16 mouse cellular contexts compared by ENCODE assay signal in genomic region chr13:101215131-101215641, GRCm38 (mm10).
DNase-seq lines count a peak whose midpoint lies in the region; ATAC-seq and TF ChIP-seq lines count a peak whose summit lies in the region.
"Had no signal": no experiment of that assay in that cellular context is flagged by ENCODE, and none has a peak within 500 bp of the region (broad histone marks: within the 10 kb centered on the region; RNA-seq: fewer than 3 reads in every experiment).

No protein-coding gene starts in this region.

- no peak for TF ChIP-seq CTCF in gastrocnemius, adult 2 months (IDR thresholded peaks at IDR 0.05)
- TF ChIP-seq CTCF in liver, adult 2 months (IDR thresholded peaks at IDR 0.05; ENCODE audit: low read depth, low read length), result no peak

- H3K4me1 ChIP-seq in liver, adult 2 months (ENCODE audit: control insufficient read depth, insufficient read depth, low read length), result peaks cover 11% of the 10 kb centered on the region
- H3K4me1 ChIP-seq in liver, embryonic 11.5 days (replicated peaks; ENCODE audit: control insufficient read depth, insufficient read depth, low read length), result no peaks in the 10 kb centered on the region
- peaks cover 21% of the 10 kb centered on the region; the same call in 1 of the 2 replicates for H3K4me1 ChIP-seq in embryonic facial prominence, embryonic 12.5 days
- H3K4me1 ChIP-seq in limb, embryonic 10.5 days, result peaks cover 38% of the 10 kb centered on the region
- H3K4me1 ChIP-seq: liver, embryonic 15.5 days had no signal

- peaks cover under 1% of the 10 kb centered on the region; the same call in 1 of the 2 replicates for H3K27me3 ChIP-seq in liver, adult 2 months (ENCODE audit: control insufficient read depth, insufficient read depth, low read length)
- H3K27me3 ChIP-seq in liver, embryonic 11.5 days (replicated peaks; ENCODE audit: control insufficient read depth, insufficient read depth, low read length), result no peaks in the 10 kb centered on the region
- H3K27me3 ChIP-seq in embryonic facial prominence, embryonic 12.5 days, result no peaks in the 10 kb centered on the region
- H3K27me3 ChIP-seq in limb, embryonic 10.5 days (ENCODE audit: low read depth, poor library complexity, severe bottlenecking), result peaks cover 14% of the 10 kb centered on the region; the same call in 1 of the 2 replicates
- H3K27me3 ChIP-seq: liver, embryonic 15.5 days; Patski had no signal

- intact Hi-C loops in gastrocnemius, adult 2 months (cut with DNase I), result no loop called here

- peak overlapping the region; percentile 65 for H3K27ac ChIP-seq in gastrocnemius, adult 2 months
- H3K27ac ChIP-seq in liver, adult 2 months (replicated peaks; ENCODE audit: insufficient read depth, low read depth, low read length), result no peak overlapping the region
- no peak overlapping the region for H3K27ac ChIP-seq in liver, embryonic 11.5 days (ENCODE audit: low read depth, low read length)
- H3K27ac ChIP-seq in embryonic facial prominence, embryonic 12.5 days, result peak overlapping the region; percentile 76; the same call in 1 of the 2 replicates
- no peak overlapping the region for H3K27ac ChIP-seq in limb, embryonic 10.5 days
- H3K27ac ChIP-seq: hindbrain, embryonic 12.5 days; liver, embryonic 15.5 days had no signal

- no peaks in the 10 kb centered on the region for H3K36me3 ChIP-seq in liver, adult 2 months (ENCODE audit: control insufficient read depth, insufficient read depth, low read length)
- no peaks in the 10 kb centered on the region for H3K36me3 ChIP-seq in liver, embryonic 11.5 days (ENCODE audit: control insufficient read depth, insufficient read depth, low read length)
- H3K36me3 ChIP-seq in embryonic facial prominence, embryonic 12.5 days, result no peaks in the 10 kb centered on the region
- H3K36me3 ChIP-seq in limb, embryonic 10.5 days, result no peaks in the 10 kb centered on the region
- H3K36me3 ChIP-seq: hindbrain, embryonic 12.5 days; liver, embryonic 15.5 days; midbrain, embryonic 10.5 days had no signal

- H3K79me2 ChIP-seq in liver, adult 2 months (ENCODE audit: control insufficient read depth, insufficient read depth, low read length), result no peaks in the 10 kb centered on the region

- WGBS in liver, adult 2 months, result 80% methylated on average over 5 of the region's 5 CpGs
- 81% methylated on average over 5 of the region's 5 CpGs for WGBS in liver, embryonic 11.5 days
- WGBS in embryonic facial prominence, embryonic 12.5 days, result 38% methylated on average over 5 of the region's 5 CpGs
- 83% methylated on average over 5 of the region's 5 CpGs for WGBS in limb, embryonic 10.5 days

- no peak for DNase-seq in gastrocnemius, adult 2 months
- no peak for DNase-seq in gastrocnemius, adult 8-10 months (ENCODE audit: low spot score in 2 of 2)
- DNase-seq in liver, adult 2 months (ENCODE audit: extremely low read depth, low read depth, low spot score), result peak; percentile 5
- DNase-seq in liver, embryonic 11.5 days (ENCODE audit: low spot score), result no peak
- no peak for DNase-seq in limb, embryonic 10.5 days (ENCODE audit: low spot score)
- no peak for DNase-seq in heart, adult 8-10 months (ENCODE audit: low spot score)
- DNase-seq: adrenal gland, postnatal 25 days; thymus, postnatal 25 days had no signal

- no peak for ATAC-seq in liver, embryonic 11.5 days (replicated peaks; ENCODE audit: low FRiP score)
- no peak for ATAC-seq in embryonic facial prominence, embryonic 12.5 days (ENCODE audit: insufficient number of reproducible peaks, insufficient read depth, low FRiP score, low TSS enrichment)
- ATAC-seq: activated CD4-positive, CD25-positive, alpha-beta regulatory T cell, adult 4 months; forebrain, embryonic 14.5 days; inflammation-experienced regulatory T-cells, adult 6 months; Patski had no signal

- no peaks in the 10 kb centered on the region for H3K9me3 ChIP-seq in liver, embryonic 11.5 days (ENCODE audit: control insufficient read depth, low read length)
- H3K9me3 ChIP-seq in embryonic facial prominence, embryonic 12.5 days, result no peaks in the 10 kb centered on the region
- no peaks in the 10 kb centered on the region for H3K9me3 ChIP-seq in limb, embryonic 10.5 days (replicated peaks)
- H3K9me3 ChIP-seq: hindbrain, embryonic 12.5 days; liver, embryonic 15.5 days; midbrain, embryonic 10.5 days had no signal

- H3K4me3 ChIP-seq in gastrocnemius, adult 2 months, result peak overlapping the region; percentile 34; the same call in 1 of the 2 replicates
- no peak overlapping the region for H3K4me3 ChIP-seq in liver, adult 2 months (ENCODE audit: insufficient read depth, low read depth, low read length)
- no peak overlapping the region for H3K4me3 ChIP-seq in liver, embryonic 11.5 days (ENCODE audit: low read depth, low read length)
- no peak overlapping the region for H3K4me3 ChIP-seq in embryonic facial prominence, embryonic 12.5 days
- peak overlapping the region; percentile 34 for H3K4me3 ChIP-seq in limb, embryonic 10.5 days
- H3K4me3 ChIP-seq: hindbrain, embryonic 12.5 days; liver, embryonic 15.5 days; midbrain, embryonic 10.5 days had no signal

- no peak overlapping the region for H3K9ac ChIP-seq in liver, adult 2 months (ENCODE audit: low read depth, low read length)
- no peak overlapping the region for H3K9ac ChIP-seq in liver, embryonic 11.5 days (ENCODE audit: low read depth, low read length)
- H3K9ac ChIP-seq in embryonic facial prominence, embryonic 12.5 days, result no peak overlapping the region
- H3K9ac ChIP-seq: hindbrain, embryonic 12.5 days; liver, embryonic 15.5 days had no signal

- TF ChIP-seq POLR2A in liver, adult 2 months (IDR thresholded peaks at IDR 0.05; ENCODE audit: extremely low read depth, insufficient read depth, low read length), result no peak

- no peak overlapping the region for H3K4me2 ChIP-seq in liver, embryonic 11.5 days
- peak overlapping the region; percentile 39 for H3K4me2 ChIP-seq in embryonic facial prominence, embryonic 12.5 days (replicated peaks)
- H3K4me2 ChIP-seq: liver, embryonic 15.5 days had no signal

Comparison
In these comparisons a context has a peak if more than half of its experiments do, and no peak if none do; other contexts are left out.
1. H3K27ac ChIP-seq: peak in gastrocnemius, adult 2 months (single experiment) and embryonic facial prominence, embryonic 12.5 days (single experiment); none in liver, adult 2 months (single experiment), liver, embryonic 11.5 days (single experiment) and limb, embryonic 10.5 days (single experiment).
2. H3K4me3 ChIP-seq: peak in gastrocnemius, adult 2 months (single experiment) and limb, embryonic 10.5 days (single experiment); none in liver, adult 2 months (single experiment), liver, embryonic 11.5 days (single experiment) and embryonic facial prominence, embryonic 12.5 days (single experiment).